Mouse (Mus musculus): ENCODE measurements around the gene Cyb561d1. TPM values are rescaled to one million over a fixed set of nuclear protein-coding genes. Genes with fewer than 3 reads are reported as not detected.

Gene Cyb561d1
- total RNA-seq, 2 experiments from 2014 or later = 16.4 to 16.5 TPM

GRCm38 (mm10) chr3:108166486-108167211 lies 34.4 kb downstream of the Cyb561d1 start:
- DNase-seq = peak in 1 of 2 experiments; percentile 58

DNA sequence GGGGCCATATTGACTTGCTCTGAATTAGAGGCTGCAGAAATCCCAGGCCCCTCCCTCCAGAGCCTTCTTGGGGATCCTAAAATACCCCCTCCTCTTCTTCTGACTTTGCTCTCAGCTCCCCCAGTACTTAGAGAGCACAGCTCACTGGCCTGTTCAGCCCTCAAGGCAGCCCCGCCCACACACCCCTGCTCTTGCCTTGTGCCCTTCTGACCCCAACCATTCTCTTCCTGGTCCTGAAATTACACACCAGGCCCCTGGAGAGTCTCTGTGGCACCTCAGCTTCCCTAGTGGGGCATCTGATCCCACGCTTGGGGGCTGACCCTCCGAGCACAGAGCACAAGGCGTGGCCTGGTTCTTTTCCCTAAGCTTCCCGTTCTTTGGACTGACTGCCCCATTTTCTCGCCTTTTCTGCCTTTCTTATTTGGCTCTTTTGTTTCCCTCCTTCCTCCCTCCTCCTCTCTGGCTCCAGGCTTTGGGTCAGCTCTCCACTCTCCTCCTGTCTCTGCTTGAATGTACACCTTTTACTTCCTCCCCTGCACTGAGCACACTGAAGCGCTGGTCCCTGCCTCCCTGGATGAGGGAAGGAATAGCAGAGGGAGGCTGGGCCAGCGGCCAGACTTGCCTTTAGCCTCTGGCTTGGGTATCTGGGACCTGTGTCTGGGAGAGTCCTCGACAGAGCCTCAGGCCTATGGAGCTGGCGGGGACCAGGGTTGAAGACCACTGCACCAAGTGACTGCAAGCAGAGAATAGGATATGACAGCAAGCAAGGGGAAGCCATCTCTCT lies 35.3 kb downstream of the Cyb561d1 start:
- DNase-seq = no peak

GRCm38 (mm10) chr3:108164807-108165206 lies 36.2 kb downstream of the Cyb561d1 start:
- peak; percentile 84 to 86 for DNase-seq

GRCm38 (mm10) chr3:108164091-108164490 lies 36.9 kb downstream of the Cyb561d1 start:
- no peak for DNase-seq

DNA sequence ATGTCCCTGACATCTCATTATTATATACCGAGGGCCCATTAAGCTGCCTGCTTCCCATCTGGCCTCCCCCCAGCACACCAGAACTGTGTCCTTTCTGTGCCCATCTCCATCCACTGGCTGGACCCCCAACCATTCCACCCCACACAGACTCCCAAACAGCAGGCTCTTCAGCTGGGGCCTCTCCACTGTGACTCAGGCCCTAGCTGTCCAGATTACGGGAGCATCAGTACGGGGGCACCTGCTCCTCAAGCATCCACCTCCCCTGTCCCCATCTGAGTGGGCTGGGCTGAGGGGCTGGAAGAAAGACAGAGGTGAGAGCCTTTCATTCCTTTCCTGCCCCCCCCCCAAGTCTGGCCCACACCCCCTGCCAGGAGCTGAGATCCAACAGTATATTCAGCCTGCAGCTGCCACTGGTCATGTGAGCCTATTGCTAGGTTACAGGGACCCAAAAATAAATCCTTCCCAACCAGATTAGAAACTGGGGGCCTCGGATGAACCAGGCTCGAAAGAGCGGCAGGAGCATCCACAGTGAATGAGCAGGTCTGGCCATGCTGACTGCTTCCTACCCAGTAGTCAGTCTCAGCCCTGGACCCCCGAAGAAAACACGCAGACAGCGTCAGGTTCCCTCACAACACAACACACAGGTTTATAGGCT lies 42.5 kb downstream of the Cyb561d1 start:
- DNase-seq = peak in 1 of 2 experiments; percentile 49

DNA sequence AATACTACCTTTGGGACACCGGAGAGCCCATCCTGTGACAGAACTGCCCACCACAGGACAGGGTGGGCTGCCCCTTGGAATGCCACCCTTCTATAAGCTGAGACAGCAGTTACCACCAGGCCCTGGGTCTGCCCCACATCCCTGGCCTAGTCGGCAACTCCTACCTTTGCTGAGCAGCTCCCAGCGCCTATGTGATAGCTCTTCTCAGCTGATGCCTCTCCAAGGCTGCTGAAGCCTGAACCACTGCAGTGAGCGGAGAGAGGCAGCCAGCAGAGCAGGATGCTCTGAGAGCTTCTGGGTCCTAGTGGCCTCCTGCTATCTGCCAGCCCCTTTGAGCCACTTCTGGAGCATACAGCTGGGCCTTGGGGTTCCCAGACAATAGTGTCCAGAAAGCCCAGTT lies 46.4 kb downstream of the Cyb561d1 start, which contains the start of gene Gpr61:
TSS of gene Gpr61 (minus strand) at position 227 of the 400 bp plus-strand sequence.
- peak; percentile 69 to 73 for DNase-seq

- DNase-seq = no peak
These were observed 48.7 kb downstream of the Cyb561d1 start for GRCm38 (mm10) chr3:108152290-108152689.

- DNase-seq = peak; percentile 82 to 86
These were observed 53.4 kb downstream of the Cyb561d1 start for GRCm38 (mm10) chr3:108147386-108148235.

GRCm38 (mm10) chr3:108146671-108147070 lies 54.3 kb downstream of the Cyb561d1 start:
- no peak for DNase-seq

Other genes starting within 250 kb of the Cyb561d1 start
- gene Gstm3, start 231.9 kb downstream of the Cyb561d1 start, total RNA-seq (2021) = not detected
- 1 to 10 TPM; 3.1 to 3.6 TPM for gene Gstm2, start 214.8 kb downstream of the Cyb561d1 start, total RNA-seq (2021)
- gene Gstm1, start 183.2 kb downstream of the Cyb561d1 start, total RNA-seq (2021) = 100 to 1,000 TPM; 311 to 336 TPM
- gene Gstm4, start 156.3 kb downstream of the Cyb561d1 start, total RNA-seq (2021) = 10 to 100 TPM; 11.3 to 12.4 TPM
- 10 to 100 TPM; 74.2 to 76.2 TPM for gene Ampd2, start 114.6 kb downstream of the Cyb561d1 start, total RNA-seq (2021)
- not detected for gene Gnat2, start 108.4 kb downstream of the Cyb561d1 start, total RNA-seq (2021)
- gene Gnai3, start 55.1 kb downstream of the Cyb561d1 start, total RNA-seq (2021) = 10 to 100 TPM; 32.4 to 32.9 TPM
- 10 to 100 TPM; 15.6 to 15.9 TPM for gene Gpr61, start 46.3 kb downstream of the Cyb561d1 start, total RNA-seq (2021)
- gene Amigo1, start 14.9 kb downstream of the Cyb561d1 start, total RNA-seq (2021) = 10 to 100 TPM; 65.0 to 69.0 TPM
- gene Atxn7l2, start 9.7 kb upstream of the Cyb561d1 start, total RNA-seq (2021) = 10 to 100 TPM; 25.7 to 28.9 TPM
- gene Sypl2, start 25.4 kb upstream of the Cyb561d1 start, total RNA-seq (2021) = 1 to 10 TPM; 2.0 to 2.3 TPM
- gene Psma5, start 55.7 kb upstream of the Cyb561d1 start, total RNA-seq (2021) = 10 to 100 TPM; 70.9 to 81.1 TPM
- 100 to 1,000 TPM; 345 to 381 TPM for gene Sort1, start 82.9 kb upstream of the Cyb561d1 start, total RNA-seq (2021)
- gene Mybphl, start 163.7 kb upstream of the Cyb561d1 start, total RNA-seq (2021) = 1 to 10 TPM; 1.8 to 1.9 TPM
- gene Psrc1, start 182.6 kb upstream of the Cyb561d1 start, total RNA-seq (2021) = 10 to 100 TPM; 18.4 TPM
- gene Celsr2, start 214.3 kb upstream of the Cyb561d1 start, total RNA-seq (2021) = 100 to 1,000 TPM; 178 to 190 TPM
- 100 to 1,000 TPM; 190 to 210 TPM for gene Sars, start 244.0 kb upstream of the Cyb561d1 start, total RNA-seq (2021)

All from layer of hippocampus, postnatal 36 days (tissue).